Mouse (Mus musculus) heart, embryonic 13.5 days (tissue): ENCODE measurements around the gene Pak6. TPM values are rescaled to one million over a fixed set of nuclear protein-coding genes. Genes with fewer than 3 reads are reported as not detected.
A peak's percentile ranks its signal among the peaks of the same experiment; 100 is the strongest.

Experiments used
- ATAC-seq: fragments of 200-750 bp; cut with Nextera tagmentation; 2 replicates; pipeline ENCODE4 v1.8.0; 2017; ENCODE audit warnings: moderate TSS enrichment; ENCODE audit not compliant: insufficient number of reproducible peaks, low FRiP score, low TSS enrichment; ENCODE audit errors: extremely low read depth
- H3K27ac ChIP-seq: fragments of 300-500 bp; sonication (generic); replicated peaks from 2 replicates; pipeline ENCODE4 v1.5.1; 2015; ENCODE audit warnings: moderate library complexity, mild to moderate bottlenecking, inconsistent platforms
- H3K27me3 ChIP-seq: fragments of 300-500 bp; sonication (generic); replicated peaks from 2 replicates; pipeline ENCODE4 v1.6.1; 2015; ENCODE audit warnings: mild to moderate bottlenecking, inconsistent platforms
- H3K36me3 ChIP-seq: fragments of 300-500 bp; sonication (generic); 2 replicates; pipeline ENCODE4 v1.6.1; 2015; ENCODE audit warnings: mild to moderate bottlenecking, inconsistent platforms
- H3K4me1 ChIP-seq: fragments of 300-500 bp; sonication (generic); 2 replicates; pipeline ENCODE4 v1.6.1; 2015; ENCODE audit warnings: inconsistent platforms
- H3K4me2 ChIP-seq: fragments of 300-500 bp; sonication (generic); 2 replicates; pipeline ENCODE4 v1.6.1; 2015; ENCODE audit warnings: inconsistent platforms, mild to moderate bottlenecking, moderate library complexity
- H3K4me3 ChIP-seq: fragments of 300-500 bp; sonication (generic); 2 replicates; pipeline ENCODE4 v1.5.1; 2015; ENCODE audit warnings: moderate library complexity, mild to moderate bottlenecking, inconsistent platforms
- H3K9ac ChIP-seq: fragments of 300-500 bp; sonication (generic); 2 replicates; pipeline ENCODE4 v1.6.1; 2015; ENCODE audit warnings: inconsistent platforms, mild to moderate bottlenecking, moderate library complexity
- H3K9me3 ChIP-seq: fragments of 300-500 bp; sonication (generic); 2 replicates; pipeline ENCODE4 v1.6.1; 2016; ENCODE audit warnings: inconsistent platforms
- WGBS: fragments of 180-500 bp; shearing (Covaris S2); methylation state at CpG from one replicate; pipeline ENCODE4 v1.1.7; 2015; ENCODE audit warnings: mixed read lengths; 5-methylcytosine and 5-hydroxymethylcytosine counted together
- polyA plus RNA-seq: library from polyadenylated mRNA; unstranded; fragments of >200 nt; fragmentation: Nextera tagmentation; extraction: Ambion mirVana; gene quantifications from 2 replicates; pipeline ENCODE4 v1.2.1, GENCODE M21; 2015

Pak6 gene
- 7.4 and 7.5 TPM in 2 replicates for polyA plus RNA-seq

DNA sequence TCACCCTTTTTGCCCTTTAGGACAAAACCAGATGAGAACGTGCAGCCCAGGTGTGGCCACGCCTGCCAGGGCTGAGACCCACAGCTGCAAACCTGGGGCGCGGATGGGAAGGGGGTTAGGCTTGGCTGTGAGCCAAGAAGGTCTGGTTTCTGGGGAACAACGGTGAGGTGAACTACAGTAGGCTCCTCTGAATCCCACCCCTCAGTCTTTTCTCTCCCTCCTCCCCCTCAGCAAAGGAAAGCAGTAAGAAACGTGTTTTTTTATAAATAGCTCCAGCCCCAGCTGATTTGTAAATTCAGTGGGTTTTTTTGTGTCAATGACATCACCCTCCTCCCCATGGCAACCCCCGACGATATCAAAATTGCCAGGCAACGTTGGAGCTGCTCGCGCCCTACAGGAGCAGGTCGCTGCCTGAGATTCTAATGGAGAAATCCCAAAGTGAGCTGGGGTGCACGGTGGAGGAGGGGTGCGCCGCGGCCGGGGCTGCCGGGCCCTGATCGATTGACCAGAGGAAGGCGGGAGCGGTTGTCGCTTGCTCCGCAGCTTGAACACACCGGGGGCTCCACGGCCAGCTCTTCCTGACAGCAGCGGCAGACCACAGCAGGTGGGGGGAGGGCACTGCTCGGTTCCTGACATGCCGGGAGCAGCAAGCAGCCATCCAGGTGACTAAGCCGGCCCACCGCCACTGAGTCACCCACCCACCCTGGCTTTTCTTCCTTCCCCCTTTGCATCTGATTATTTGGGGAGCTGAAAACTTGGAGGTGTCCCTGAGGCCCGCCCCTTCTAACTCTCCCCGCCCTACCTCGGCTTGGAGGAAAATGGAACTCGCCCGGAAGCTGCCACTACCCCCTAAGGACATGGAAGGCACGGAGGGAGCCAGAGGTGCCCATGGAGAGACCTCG is at the start of gene Pak6:
Gene Pak6, plus strand, starts transcription at position 402 of the 902 bp plus-strand sequence.
- Histone ChIP-seq H3K9me3 (no peaks in the 10 kb centered on the region), H3K9ac (peak within 1 kb of the TSS; percentile 85), H3K4me1 (peaks cover 83% of the 10 kb centered on the region), H3K27ac (peak within 1 kb of the TSS; percentile 25), H3K27me3 (peaks cover 28% of the 10 kb centered on the region), H3K4me2 (peak within 1 kb of the TSS; percentile 91), H3K36me3 (no peaks in the 10 kb centered on the region), H3K4me3 (peak within 1 kb of the TSS; percentile 61)
- 3% methylated on average over 37 of the region's 37 CpGs for WGBS
- ATAC-seq, result no peak

DNA sequence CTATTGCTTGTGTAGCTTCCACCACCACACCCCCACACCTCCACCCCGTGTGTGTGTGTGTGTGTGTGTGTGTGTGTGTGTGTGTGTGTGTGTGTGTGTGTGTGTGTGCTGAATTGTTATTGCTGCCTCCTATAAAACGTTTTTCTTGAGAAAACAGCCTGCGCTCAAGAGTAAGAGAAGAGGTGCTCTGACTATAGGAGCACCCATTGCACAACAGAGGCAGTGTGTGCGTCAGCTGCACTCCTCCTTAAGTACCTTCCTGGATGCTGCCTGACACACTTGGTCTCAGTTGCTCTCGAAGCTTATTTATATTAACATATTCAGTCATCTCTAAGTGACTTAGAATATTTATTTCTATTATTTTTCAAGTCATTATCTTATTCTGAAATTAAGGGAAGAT is 45.1 kb upstream of the Pak6 start:
- H3K4me3 ChIP-seq, result no peak overlapping the region
- no peaks in the 10 kb centered on the region for H3K4me1 ChIP-seq
- H3K36me3 ChIP-seq, result peaks cover 98% of the 10 kb centered on the region
- no peaks in the 10 kb centered on the region for H3K9me3 ChIP-seq
- H3K9ac ChIP-seq, result no peak overlapping the region
- ATAC-seq, result no peak
- WGBS, result 87% methylated on average over 5 of the region's 5 CpGs
- no peaks in the 10 kb centered on the region for H3K27me3 ChIP-seq
- no peak overlapping the region for H3K4me2 ChIP-seq
- no peak overlapping the region for H3K27ac ChIP-seq

DNA sequence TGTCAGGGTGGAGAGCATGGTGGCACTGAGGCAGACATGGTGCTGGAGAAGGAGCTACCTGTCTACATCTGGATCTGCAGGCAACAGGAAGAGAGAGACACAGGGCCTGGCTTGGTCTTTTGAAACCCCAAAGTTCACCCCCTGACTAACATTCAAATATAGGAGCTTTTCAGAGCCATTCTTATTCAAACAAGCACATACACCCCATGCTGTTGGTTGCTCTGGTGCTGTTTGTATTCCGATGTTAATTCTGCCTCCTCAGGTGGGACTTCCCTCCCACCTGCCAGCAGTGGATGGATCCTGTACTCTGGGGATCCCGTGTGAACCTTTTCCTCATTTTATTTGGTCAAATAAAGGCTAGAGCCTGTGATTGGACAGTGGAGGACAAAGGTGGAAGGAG is 43.0 kb upstream of the Pak6 start:
- H3K9me3 ChIP-seq, result no peaks in the 10 kb centered on the region
- no peak overlapping the region for H3K9ac ChIP-seq
- no peak overlapping the region for H3K4me3 ChIP-seq
- H3K4me1 ChIP-seq, result no peaks in the 10 kb centered on the region
- no peak overlapping the region for H3K4me2 ChIP-seq
- peaks cover 95% of the 10 kb centered on the region for H3K36me3 ChIP-seq
- no peaks in the 10 kb centered on the region for H3K27me3 ChIP-seq
- H3K27ac ChIP-seq, result no peak overlapping the region
- 71% methylated on average over 2 of the region's 2 CpGs for WGBS
- ATAC-seq, result no peak

DNA sequence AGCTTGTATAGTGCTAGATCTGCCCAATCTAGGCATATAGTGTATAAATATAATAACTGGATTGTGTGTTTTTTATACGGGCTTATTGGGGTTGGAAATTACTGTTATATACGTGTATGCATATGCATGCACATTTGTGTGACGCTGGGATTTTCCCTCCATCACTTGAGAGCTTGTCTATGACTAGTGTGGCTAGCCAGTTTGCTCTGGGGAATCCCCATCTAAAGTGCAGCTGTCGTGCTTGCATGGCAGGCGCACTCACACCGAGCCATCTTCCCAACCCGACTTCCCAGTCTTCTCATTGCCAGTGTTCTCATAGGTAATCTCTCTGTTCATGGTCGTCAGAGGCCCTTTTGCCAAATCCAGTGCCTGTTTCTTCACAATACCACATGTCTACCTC is 42.5 kb upstream of the Pak6 start:
- peaks cover 95% of the 10 kb centered on the region for H3K36me3 ChIP-seq
- no peak overlapping the region for H3K4me3 ChIP-seq
- no peak overlapping the region for H3K27ac ChIP-seq
- no peak for ATAC-seq
- H3K9me3 ChIP-seq, result no peaks in the 10 kb centered on the region
- WGBS, result 84% methylated on average over 8 of the region's 8 CpGs
- H3K27me3 ChIP-seq, result no peaks in the 10 kb centered on the region
- H3K9ac ChIP-seq, result no peak overlapping the region
- H3K4me1 ChIP-seq, result no peaks in the 10 kb centered on the region
- H3K4me2 ChIP-seq, result no peak overlapping the region

DNA sequence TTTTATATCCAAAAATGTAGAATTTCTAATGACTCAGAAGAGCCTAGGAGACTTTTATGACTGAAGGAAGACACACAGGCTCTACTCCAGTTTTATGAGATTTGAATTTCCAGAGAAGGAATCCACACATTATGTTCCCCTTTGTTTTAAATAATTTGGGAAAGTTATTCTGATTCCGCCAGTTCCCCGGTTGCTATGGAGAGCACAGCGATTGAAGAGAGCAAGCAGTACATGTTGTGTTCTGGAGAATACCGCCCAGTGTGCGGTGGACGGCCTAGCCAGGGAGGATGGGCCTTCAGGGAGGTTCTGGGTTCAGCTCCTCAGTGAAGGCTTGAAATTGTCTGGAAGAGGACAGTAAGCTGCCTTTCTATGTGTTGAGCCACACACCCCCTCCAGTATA is 33.8 kb upstream of the Pak6 start:
- Histone ChIP-seq H3K4me3 (no peak overlapping the region), H3K27ac (no peak overlapping the region), H3K9ac (no peak overlapping the region), H3K36me3 (peaks cover 95% of the 10 kb centered on the region), H3K4me1 (no peaks in the 10 kb centered on the region), H3K27me3 (no peaks in the 10 kb centered on the region), H3K4me2 (no peak overlapping the region), H3K9me3 (no peaks in the 10 kb centered on the region)
- 96% methylated on average over 6 of the region's 6 CpGs for WGBS
- ATAC-seq, result no peak

DNA sequence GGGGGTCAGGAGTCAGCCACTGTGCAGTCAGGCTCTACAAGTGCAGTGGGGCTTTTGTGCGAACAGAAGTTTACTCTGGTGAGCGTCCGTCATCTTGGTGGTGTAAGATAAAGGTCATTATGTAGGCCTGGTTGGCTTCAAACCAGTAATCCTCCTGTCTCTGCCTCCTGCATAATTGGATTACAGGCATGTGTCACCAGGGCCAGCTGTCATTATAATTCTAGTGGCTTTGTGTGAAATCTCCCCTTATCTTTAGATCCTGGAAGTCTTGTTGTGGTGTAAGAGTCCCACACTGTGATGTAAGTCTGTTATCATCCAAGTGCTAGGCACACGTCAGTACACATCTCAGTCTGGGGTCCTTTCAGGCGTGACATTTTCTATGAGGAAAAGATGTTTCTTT is 29.7 kb upstream of the Pak6 start:
- Histone ChIP-seq H3K36me3 (peaks cover 95% of the 10 kb centered on the region), H3K27ac (no peak overlapping the region), H3K9ac (no peak overlapping the region), H3K4me3 (no peak overlapping the region), H3K9me3 (no peaks in the 10 kb centered on the region), H3K4me2 (no peak overlapping the region), H3K4me1 (no peaks in the 10 kb centered on the region), H3K27me3 (no peaks in the 10 kb centered on the region)
- ATAC-seq, result no peak
- WGBS, result 47% methylated on average over 5 of the region's 5 CpGs

DNA sequence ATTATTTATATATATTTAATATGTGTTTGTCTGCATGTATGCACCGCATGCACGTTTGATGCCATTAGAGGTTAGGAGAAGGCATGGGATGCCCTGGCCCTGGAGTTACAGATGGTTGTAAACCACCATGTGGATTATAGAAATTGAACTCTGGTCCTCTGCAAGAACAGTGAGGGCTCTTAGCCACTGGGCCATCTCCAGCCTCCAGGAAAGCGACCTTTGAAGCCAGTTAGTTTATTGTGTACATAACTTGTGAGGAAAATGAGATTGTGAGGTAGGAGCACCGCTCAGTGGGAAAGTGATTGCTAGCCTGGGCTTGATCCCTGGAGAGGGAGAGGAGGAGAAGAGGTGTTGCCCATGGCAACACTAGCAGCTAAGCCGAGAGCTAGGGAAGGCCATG is 25.8 kb upstream of the Pak6 start:
- Histone ChIP-seq H3K27me3 (no peaks in the 10 kb centered on the region), H3K4me3 (no peak overlapping the region), H3K9me3 (no peaks in the 10 kb centered on the region), H3K27ac (no peak overlapping the region), H3K36me3 (peaks cover 94% of the 10 kb centered on the region), H3K9ac (no peak overlapping the region), H3K4me1 (peaks cover 11% of the 10 kb centered on the region; the same call in 1 of the 2 replicates), H3K4me2 (no peak overlapping the region)
- ATAC-seq, result no peak
- WGBS, result 81% methylated on average over 5 of the region's 5 CpGs

DNA sequence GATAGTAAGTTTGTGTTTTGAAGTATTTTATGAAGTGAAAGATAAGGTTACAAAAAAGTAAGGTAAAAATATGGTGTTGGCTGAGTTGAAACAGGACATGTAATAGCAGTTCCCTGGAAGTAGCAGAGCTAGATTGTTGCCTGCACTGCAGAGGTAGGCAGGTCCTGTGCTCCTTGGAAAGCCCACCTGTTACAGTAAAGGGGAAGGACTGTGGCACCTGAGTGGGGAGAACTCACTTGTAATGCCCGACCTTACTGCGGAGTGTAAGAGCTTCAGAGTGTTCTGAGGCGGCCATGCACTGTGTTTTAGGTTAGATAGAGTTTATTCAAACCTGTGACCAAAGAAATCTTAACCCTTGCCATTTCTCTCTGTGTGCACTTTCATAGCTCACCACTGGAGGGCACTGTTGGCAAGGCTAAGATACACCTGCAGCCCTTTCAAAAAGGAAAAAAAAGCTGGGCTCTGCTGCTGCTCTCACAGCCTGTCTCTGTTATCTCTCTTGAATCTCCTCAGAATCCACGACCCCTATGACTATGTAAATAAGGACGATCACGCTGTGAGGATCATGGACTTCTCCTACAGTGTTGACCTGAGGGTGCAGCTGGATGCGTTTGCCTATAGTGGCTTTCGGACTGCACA is 25.1 kb upstream of the Pak6 start:
- H3K27me3 ChIP-seq, result no peaks in the 10 kb centered on the region
- no peak overlapping the region for H3K4me2 ChIP-seq
- H3K27ac ChIP-seq, result no peak overlapping the region
- H3K9me3 ChIP-seq, result no peaks in the 10 kb centered on the region
- H3K4me1 ChIP-seq, result peaks cover 11% of the 10 kb centered on the region; the same call in 1 of the 2 replicates
- no peak overlapping the region for H3K4me3 ChIP-seq
- WGBS, result 35% methylated on average over 8 of the region's 8 CpGs
- H3K9ac ChIP-seq, result no peak overlapping the region
- H3K36me3 ChIP-seq, result peaks cover 94% of the 10 kb centered on the region
- no peak for ATAC-seq

DNA sequence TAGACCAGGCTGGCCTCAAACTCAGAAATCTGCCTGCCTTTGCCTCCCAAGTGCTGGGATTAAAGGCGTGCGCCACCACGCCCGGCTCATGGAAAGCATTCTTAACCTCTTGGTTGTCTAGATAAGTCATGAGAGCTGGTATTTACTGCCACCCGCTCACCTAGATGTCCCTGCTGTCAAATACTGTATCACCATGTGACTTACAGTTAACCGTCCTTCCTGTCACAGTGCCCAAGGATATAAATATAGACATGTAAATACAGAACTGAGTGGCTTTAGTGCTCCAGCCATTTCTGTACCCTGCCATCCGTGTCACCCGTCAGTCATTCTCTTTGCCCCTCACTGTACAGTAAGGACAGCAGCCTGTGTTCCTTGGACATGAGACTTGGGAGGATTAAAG is 24.4 kb upstream of the Pak6 start:
- Histone ChIP-seq H3K4me1 (peaks cover 11% of the 10 kb centered on the region; the same call in 1 of the 2 replicates), H3K4me2 (no peak overlapping the region), H3K36me3 (peaks cover 94% of the 10 kb centered on the region), H3K9me3 (no peaks in the 10 kb centered on the region), H3K27me3 (no peaks in the 10 kb centered on the region), H3K27ac (no peak overlapping the region), H3K4me3 (no peak overlapping the region), H3K9ac (no peak overlapping the region)
- no peak for ATAC-seq
- WGBS, result 67% methylated on average over 8 of the region's 8 CpGs

DNA sequence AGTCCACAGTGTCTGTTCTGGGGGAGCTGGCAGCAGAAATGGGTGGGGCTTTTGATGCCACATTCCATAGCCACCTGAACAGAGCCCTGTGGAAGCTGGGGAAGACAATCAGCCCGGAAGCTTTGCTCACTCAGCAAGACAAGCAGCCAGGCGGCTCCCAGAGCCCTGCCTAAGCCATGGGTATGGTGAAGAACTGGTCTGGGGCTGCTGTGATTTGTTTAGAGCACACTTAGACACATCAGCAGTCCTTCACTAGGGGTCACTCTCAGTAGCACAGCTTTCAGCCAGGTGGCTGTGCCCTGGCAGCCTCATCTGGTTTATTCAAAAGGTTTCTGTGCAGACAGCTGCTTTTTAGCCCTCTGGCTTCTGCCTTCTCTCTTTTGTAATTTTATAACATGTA is 22.0 kb upstream of the Pak6 start:
- no peaks in the 10 kb centered on the region for H3K27me3 ChIP-seq
- no peak overlapping the region for H3K9ac ChIP-seq
- no peaks in the 10 kb centered on the region for H3K9me3 ChIP-seq
- WGBS, result 35% methylated on average over 2 of the region's 2 CpGs
- no peak for ATAC-seq
- peaks cover 11% of the 10 kb centered on the region; the same call in 1 of the 2 replicates for H3K4me1 ChIP-seq
- no peak overlapping the region for H3K27ac ChIP-seq
- H3K4me3 ChIP-seq, result no peak overlapping the region
- no peak overlapping the region for H3K4me2 ChIP-seq
- H3K36me3 ChIP-seq, result peaks cover 87% of the 10 kb centered on the region

DNA sequence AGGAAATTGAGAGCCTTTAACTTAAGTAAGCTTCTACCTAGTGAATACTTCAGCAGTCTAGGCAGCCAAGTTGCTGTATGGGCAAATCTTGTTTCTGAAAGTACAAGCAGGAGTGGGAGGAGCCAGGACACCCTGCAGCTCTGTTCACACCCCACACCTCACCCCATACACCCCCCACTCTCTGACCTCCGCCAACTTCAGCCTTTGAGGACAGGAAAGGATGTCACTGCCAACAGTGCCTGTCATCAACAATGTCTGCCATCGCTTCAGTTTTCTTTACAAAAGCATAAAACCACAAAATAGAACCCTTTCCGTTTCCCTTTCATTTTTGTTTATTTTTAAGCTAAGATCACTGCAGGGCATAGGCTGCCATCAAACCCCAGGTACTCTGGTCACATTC is 20.7 kb upstream of the Pak6 start:
- peaks cover 20% of the 10 kb centered on the region for H3K4me1 ChIP-seq
- no peak overlapping the region for H3K4me3 ChIP-seq
- no peaks in the 10 kb centered on the region for H3K27me3 ChIP-seq
- H3K9ac ChIP-seq, result no peak overlapping the region
- WGBS, result 89% methylated on average over 3 of the region's 3 CpGs
- no peak overlapping the region for H3K27ac ChIP-seq
- H3K36me3 ChIP-seq, result peaks cover 74% of the 10 kb centered on the region
- H3K9me3 ChIP-seq, result no peaks in the 10 kb centered on the region
- ATAC-seq, result no peak
- no peak overlapping the region for H3K4me2 ChIP-seq
